Mouse (Mus musculus) hindbrain, embryonic 15.5 days (tissue): ENCODE measurements around the gene Negr1. TPM values are rescaled to one million over a fixed set of nuclear protein-coding genes. Genes with fewer than 3 reads are reported as not detected.

ENCODE experiments used
- ATAC-seq: fragments of 200-750 bp; cut with Nextera tagmentation; 2 replicates; pipeline ENCODE4 v1.8.0; 2017; ENCODE audit warnings: low read depth, moderate number of reproducible peaks, moderate TSS enrichment; ENCODE audit not compliant: low FRiP score
- H3K27ac ChIP-seq: fragments of 300-500 bp; sonication (generic); replicated peaks from 2 replicates; pipeline ENCODE4 v1.5.1; 2015; ENCODE audit warnings: mild to moderate bottlenecking, inconsistent platforms
- H3K27me3 ChIP-seq: fragments of 300-500 bp; sonication (generic); 2 replicates; pipeline ENCODE4 v1.6.1; 2015; ENCODE audit warnings: control low read depth, inconsistent platforms
- H3K36me3 ChIP-seq: fragments of 300-500 bp; sonication (generic); 2 replicates; pipeline ENCODE4 v1.6.1; 2015; ENCODE audit warnings: control low read depth, inconsistent platforms
- H3K4me1 ChIP-seq: fragments of 300-500 bp; sonication (generic); replicated peaks from 2 replicates; pipeline ENCODE4 v1.6.1; 2015; ENCODE audit warnings: control low read depth, inconsistent platforms
- H3K4me2 ChIP-seq: fragments of 300-500 bp; sonication (generic); 2 replicates; pipeline ENCODE4 v1.6.1; 2015; ENCODE audit warnings: moderate library complexity, mild to moderate bottlenecking, inconsistent platforms
- H3K4me3 ChIP-seq: fragments of 300-500 bp; sonication (generic); 2 replicates; pipeline ENCODE4 v1.5.1; 2015; ENCODE audit warnings: mild to moderate bottlenecking, inconsistent platforms
- H3K9ac ChIP-seq: fragments of 300-500 bp; sonication (generic); 2 replicates; pipeline ENCODE4 v1.6.1; 2015; ENCODE audit warnings: inconsistent platforms
- H3K9me3 ChIP-seq: fragments of 300-500 bp; sonication (generic); 2 replicates; pipeline ENCODE4 v1.6.1; 2016; ENCODE audit warnings: control low read depth, inconsistent platforms
- WGBS: fragments of 180-500 bp; shearing (Covaris S2); methylation state at CpG from one replicate; pipeline ENCODE4 v1.1.7; 2015; 5-methylcytosine and 5-hydroxymethylcytosine counted together
- polyA plus RNA-seq: library from polyadenylated mRNA; unstranded; fragments of >200 nt; fragmentation: Nextera tagmentation; extraction: Ambion mirVana; gene quantifications from 2 replicates; pipeline ENCODE4 v1.2.1, GENCODE M21; 2015

The Negr1 gene
- polyA plus RNA-seq, 1 experiment from 2014 or later: 53.7 TPM

GRCm38 (mm10) chr3:157303430-157304116 is 742.0 kb downstream of the Negr1 start:
- Histone ChIP-seq H3K4me3 (no peak overlapping the region), H3K9ac (no peak overlapping the region), H3K27me3 (no peaks in the 10 kb centered on the region), H3K4me2 (no peak overlapping the region), H3K36me3 (no peaks in the 10 kb centered on the region), H3K27ac (no peak overlapping the region), H3K4me1 (no peaks in the 10 kb centered on the region), H3K9me3 (no peaks in the 10 kb centered on the region)
- peak; percentile 68; the same call in 1 of the 2 replicates for ATAC-seq
- WGBS: 38% methylated on average over 4 of the region's 4 CpGs

- WGBS: 10% methylated on average over 1 of the region's 1 CpGs
- H3K9ac ChIP-seq: no peak overlapping the region
Measured at GRCm38 (mm10) chr3:157321081-157321573, 759.5 kb downstream of the Negr1 start.

GRCm38 (mm10) chr3:157321834-157322233 is 760.2 kb downstream of the Negr1 start:
- no peak for ATAC-seq
- H3K4me1 ChIP-seq: 0 out of 2 replicates have a peak, but pooled peaks cover 9% of the 10 kb centered on the region
- no peak overlapping the region for H3K9ac ChIP-seq
- 11% methylated on average over 1 of the region's 1 CpGs for WGBS
- no peaks in the 10 kb centered on the region for H3K36me3 ChIP-seq
- H3K9me3 ChIP-seq: no peaks in the 10 kb centered on the region
- no peak overlapping the region for H3K27ac ChIP-seq
- no peak overlapping the region for H3K4me2 ChIP-seq
- H3K4me3 ChIP-seq: no peak overlapping the region
- H3K27me3 ChIP-seq: no peaks in the 10 kb centered on the region

More at GRCm38 (mm10) chr3:157321081-157321573, 759.5 kb downstream of the Negr1 start:
- H3K9me3 ChIP-seq: no peaks in the 10 kb centered on the region
- H3K36me3 ChIP-seq: no peaks in the 10 kb centered on the region
- no peak overlapping the region for H3K4me3 ChIP-seq
- peak; percentile 69 for ATAC-seq
- no peak overlapping the region for H3K27ac ChIP-seq
- no peak overlapping the region for H3K4me2 ChIP-seq
- no peaks in the 10 kb centered on the region for H3K27me3 ChIP-seq
- H3K4me1 ChIP-seq: 0 out of 2 replicates have a peak, but pooled peaks cover 9% of the 10 kb centered on the region

DNA sequence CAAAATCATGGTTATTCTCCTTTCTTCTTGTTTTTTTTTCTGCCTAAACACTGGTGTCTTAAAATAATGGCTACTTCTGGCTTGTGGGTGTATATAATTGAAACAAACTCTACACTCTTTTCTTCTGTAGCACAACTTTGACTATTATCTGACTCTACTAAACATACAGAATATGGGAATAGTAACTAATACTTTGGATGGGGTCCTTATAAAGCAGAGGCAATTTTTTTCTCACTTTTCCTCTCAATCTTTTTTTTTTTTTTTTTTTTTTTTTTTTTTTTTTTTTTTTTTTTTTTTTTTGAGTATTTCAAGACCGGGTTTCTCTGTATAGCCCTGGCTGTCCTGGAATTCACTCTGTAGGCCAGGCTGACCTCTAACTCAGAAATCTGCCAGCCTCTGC is 772.6 kb downstream of the Negr1 start:
- no peak overlapping the region for H3K27ac ChIP-seq
- ATAC-seq: no peak
- H3K27me3 ChIP-seq: no peaks in the 10 kb centered on the region
- WGBS: 79% methylated on average over 1 of the region's 1 CpGs
- no peak overlapping the region for H3K4me2 ChIP-seq
- no peaks in the 10 kb centered on the region for H3K36me3 ChIP-seq
- no peak overlapping the region for H3K4me3 ChIP-seq
- H3K9ac ChIP-seq: no peak overlapping the region
- H3K9me3 ChIP-seq: no peaks in the 10 kb centered on the region
- H3K4me1 ChIP-seq: no peaks in the 10 kb centered on the region

DNA sequence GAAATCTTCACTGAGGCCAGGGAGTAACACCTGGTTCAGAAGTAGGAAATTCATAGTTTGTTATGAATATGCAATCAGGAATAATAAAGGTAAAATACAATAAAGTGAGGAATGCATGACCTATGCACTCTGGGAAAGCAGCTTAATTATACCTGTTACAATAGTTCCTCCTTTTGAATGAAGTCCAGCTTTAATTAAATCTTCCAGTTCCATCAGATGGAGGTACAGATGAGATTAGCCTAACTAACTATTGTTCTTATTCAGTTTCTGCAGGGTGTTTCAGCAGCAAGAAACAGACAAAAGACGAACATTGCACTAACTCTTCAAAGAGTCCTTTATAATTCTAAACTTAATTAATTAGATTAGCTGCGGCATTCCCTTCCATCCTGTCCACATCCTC is 787.9 kb downstream of the Negr1 start:
- no peak overlapping the region for H3K4me2 ChIP-seq
- H3K27me3 ChIP-seq: no peaks in the 10 kb centered on the region
- no peak overlapping the region for H3K27ac ChIP-seq
- no peaks in the 10 kb centered on the region for H3K36me3 ChIP-seq
- H3K9me3 ChIP-seq: no peaks in the 10 kb centered on the region
- WGBS: 37% methylated on average over 2 of the region's 2 CpGs
- H3K4me1 ChIP-seq: no peaks in the 10 kb centered on the region
- H3K4me3 ChIP-seq: no peak overlapping the region
- H3K9ac ChIP-seq: no peak overlapping the region
- ATAC-seq: no peak

DNA sequence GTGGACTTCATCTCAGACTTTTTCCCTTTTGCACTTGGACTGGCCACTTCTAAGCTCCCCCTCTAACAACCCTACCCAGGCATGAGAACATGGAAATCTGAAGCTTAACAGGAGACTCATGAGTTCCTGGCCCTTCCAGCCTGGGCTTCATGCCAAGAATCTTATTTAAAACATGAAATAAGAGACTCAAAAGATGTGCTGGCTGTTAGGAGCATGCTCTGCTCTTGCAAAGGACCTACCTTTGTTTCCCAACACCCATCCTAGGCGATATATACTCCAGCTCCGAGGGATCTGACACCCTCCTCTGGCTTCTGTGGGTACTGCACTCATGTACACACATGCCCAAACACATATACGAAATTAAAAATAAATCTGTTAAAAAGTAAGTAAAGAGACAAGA is 797.3 kb downstream of the Negr1 start:
- no peaks in the 10 kb centered on the region for H3K4me1 ChIP-seq
- no peak overlapping the region for H3K4me2 ChIP-seq
- H3K27ac ChIP-seq: no peak overlapping the region
- no peaks in the 10 kb centered on the region for H3K27me3 ChIP-seq
- no peak overlapping the region for H3K9ac ChIP-seq
- WGBS: 61% methylated on average over 3 of the region's 3 CpGs
- ATAC-seq: no peak; the same call in 1 of the 2 replicates
- no peak overlapping the region for H3K4me3 ChIP-seq
- H3K36me3 ChIP-seq: no peaks in the 10 kb centered on the region
- no peaks in the 10 kb centered on the region for H3K9me3 ChIP-seq

- H3K36me3 ChIP-seq: no peaks in the 10 kb centered on the region
- no peak overlapping the region for H3K9ac ChIP-seq
- no peaks in the 10 kb centered on the region for H3K4me1 ChIP-seq
- 81% methylated on average over 6 of the region's 6 CpGs for WGBS
- H3K27me3 ChIP-seq: no peaks in the 10 kb centered on the region
- H3K9me3 ChIP-seq: no peaks in the 10 kb centered on the region
- no peak overlapping the region for H3K27ac ChIP-seq
- H3K4me2 ChIP-seq: no peak overlapping the region
- H3K4me3 ChIP-seq: no peak overlapping the region
- ATAC-seq: no peak
Measured at GRCm38 (mm10) chr3:157359840-157360239, 798.2 kb downstream of the Negr1 start.
